Mouse (Mus musculus): ENCODE measurements around the gene Rgs8.

DNA sequence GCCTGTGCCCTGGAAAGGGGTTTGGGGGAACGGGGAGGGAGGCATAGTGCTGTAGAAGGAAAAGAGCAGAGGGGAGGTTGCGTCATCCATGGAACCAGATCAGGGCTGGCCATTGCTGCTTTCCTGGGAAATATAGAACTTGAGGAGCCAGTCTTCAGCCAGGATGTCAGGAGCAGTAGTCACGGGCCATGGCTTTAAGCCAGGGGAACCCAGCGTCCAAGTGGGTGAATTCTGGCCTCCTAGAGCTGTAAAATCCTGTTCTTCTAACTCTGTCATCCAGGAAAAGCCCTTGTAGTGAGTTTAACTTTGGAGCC is 8.8 kb downstream of the Rgs8 start:
- TF ChIP-seq HCFC1 (IDR thresholded peaks at IDR 0.05; ENCODE audit: borderline replicate concordance, insufficient read depth, low read length) (no peak), CHD2 (IDR thresholded peaks at IDR 0.05; ENCODE audit: low read depth, low read length) (no peak), ZC3H11A (IDR thresholded peaks at IDR 0.05; ENCODE audit: borderline replicate concordance, low read depth, low read length) (no peak), MAFK (IDR thresholded peaks at IDR 0.05; ENCODE audit: insufficient read depth, low read depth, low read length) (no peak), ZNF384 (IDR thresholded peaks at IDR 0.05; ENCODE audit: low read depth, low read length) (no peak)
